In genomic region chr10:81033586-81033985, GRCm38 (mm10) we compare ENCODE assay signal across 19 mouse cellular contexts. TPM values are rescaled to one million over a fixed set of nuclear protein-coding genes. Genes with fewer than 3 reads are reported as not detected.
"Had no signal": no experiment of that assay in that cellular context is flagged by ENCODE, and none has a peak within 500 bp of the region (broad histone marks: within the 10 kb centered on the region; RNA-seq: fewer than 3 reads in every experiment).

No protein-coding gene starts in this region.

- DNase-seq: layer of hippocampus, postnatal 36 days; liver, postnatal 0 days; lung, embryonic 14.5 days; right cerebral cortex, adult 18-20 months; right cerebral cortex, postnatal 14 days; right cerebral cortex, postnatal 4 days; thymus, postnatal 25 days had no signal

- H3K4me3 ChIP-seq: layer of hippocampus, adult 2 months; left cerebral cortex, adult 2 months; midbrain, embryonic 12.5 days; midbrain, embryonic 15.5 days; neural tube, embryonic 12.5 days; neural tube, embryonic 15.5 days; stomach, embryonic 15.5 days had no signal

- H3K27me3 ChIP-seq: midbrain, embryonic 12.5 days; midbrain, embryonic 15.5 days; neural tube, embryonic 12.5 days; neural tube, embryonic 15.5 days; stomach, embryonic 15.5 days had no signal

- H3K36me3 ChIP-seq: stomach, embryonic 15.5 days had no signal

RNA-seq across cellular contexts. Expression of gene Diras1, which starts 8.1 kb away (rescaled TPM):
- total RNA-seq: liver, adult 2 months; megakaryocyte, adult 5-6 weeks had no signal
- polyA plus RNA-seq: liver, adult 2 months; liver, embryonic 14.5 days; liver, postnatal 0 days; lung, postnatal 0 days; macrophage had no signal
